In genomic region chr7:31036917-31037316, GRCm38 (mm10) we compare ENCODE assay signal across 18 mouse cellular contexts. TPM values are rescaled to one million over a fixed set of nuclear protein-coding genes. Genes with fewer than 3 reads are reported as not detected.
DNase-seq lines count a peak whose midpoint lies in the region; ATAC-seq and TF ChIP-seq lines count a peak whose summit lies in the region.
"Had no signal": no experiment of that assay in that cellular context is flagged by ENCODE, and none has a peak within 500 bp of the region (broad histone marks: within the 10 kb centered on the region; RNA-seq: fewer than 3 reads in every experiment).

No protein-coding gene starts in this region.

- 57% methylated on average over 7 of the region's 7 CpGs for WGBS in liver, postnatal 0 days (ENCODE audit: insufficient replicate concordance)
- 57% methylated on average over 7 of the region's 7 CpGs for WGBS in liver, embryonic 12.5 days (ENCODE audit: insufficient replicate concordance)

- no peak overlapping the region for H3K4me2 ChIP-seq in liver, postnatal 0 days (ENCODE audit: low read depth, low read length)
- H3K4me2 ChIP-seq in liver, embryonic 12.5 days: no peak overlapping the region
- H3K4me2 ChIP-seq: forebrain, embryonic 12.5 days; kidney, embryonic 15.5 days; limb, embryonic 15.5 days; neural tube, embryonic 13.5 days had no signal

- H3K9me3 ChIP-seq in liver, postnatal 0 days (ENCODE audit: low read length): no peaks in the 10 kb centered on the region
- no peaks in the 10 kb centered on the region for H3K9me3 ChIP-seq in liver, embryonic 12.5 days (replicated peaks)
- H3K9me3 ChIP-seq: forebrain, embryonic 12.5 days; kidney, embryonic 15.5 days; limb, embryonic 15.5 days; neural tube, embryonic 13.5 days had no signal

- no peaks in the 10 kb centered on the region for H3K36me3 ChIP-seq in liver, postnatal 0 days (replicated peaks; ENCODE audit: insufficient read depth, low read length)
- no peaks in the 10 kb centered on the region for H3K36me3 ChIP-seq in liver, embryonic 12.5 days
- H3K36me3 ChIP-seq: forebrain, embryonic 12.5 days; kidney, embryonic 15.5 days; limb, embryonic 15.5 days; neural tube, embryonic 13.5 days had no signal

- no peaks in the 10 kb centered on the region for H3K27me3 ChIP-seq in liver, postnatal 0 days (ENCODE audit: insufficient read depth, low read length)
- peaks cover 25% of the 10 kb centered on the region for H3K27me3 ChIP-seq in liver, embryonic 12.5 days (replicated peaks)

- no peak for TF ChIP-seq EP300 in liver, postnatal 0 days (IDR thresholded peaks at IDR 0.05; ENCODE audit: low read depth)

- peaks cover 13% of the 10 kb centered on the region for H3K4me1 ChIP-seq in liver, postnatal 0 days (ENCODE audit: insufficient read depth)
- peaks cover 31% of the 10 kb centered on the region for H3K4me1 ChIP-seq in liver, embryonic 12.5 days
- H3K4me1 ChIP-seq: forebrain, embryonic 12.5 days had no signal

- no peak overlapping the region for H3K4me3 ChIP-seq in liver, postnatal 0 days (ENCODE audit: low read depth, low read length)
- H3K4me3 ChIP-seq in liver, embryonic 12.5 days: no peak overlapping the region
- H3K4me3 ChIP-seq: forebrain, embryonic 12.5 days; heart, adult 2 months; kidney, embryonic 15.5 days; limb, embryonic 15.5 days; neural tube, embryonic 13.5 days had no signal

- H3K27ac ChIP-seq in liver, postnatal 0 days (ENCODE audit: low read depth): no peak overlapping the region
- H3K27ac ChIP-seq in liver, embryonic 12.5 days: no peak overlapping the region
- H3K27ac ChIP-seq: forebrain, embryonic 12.5 days; heart, adult 2 months; kidney, embryonic 15.5 days; limb, embryonic 15.5 days; neural tube, embryonic 13.5 days had no signal

- ATAC-seq in liver, postnatal 0 days: peak; percentile 32; the same call in 1 of the 2 replicates
- ATAC-seq in liver, embryonic 12.5 days: no peak
- ATAC-seq in CD4-positive, CD25-positive, alpha-beta regulatory T cell, adult 4 months: peak; percentile 5
- ATAC-seq in activated CD4-positive, CD25-positive, alpha-beta regulatory T cell, adult 4 months: peak; percentile 5
- ATAC-seq: midbrain, embryonic 16.5 days had no signal

- no peak for DNase-seq in liver, postnatal 0 days
- peak; percentile 63 for DNase-seq in naive thymus-derived CD4-positive, alpha-beta T cell, adult 2 months (ENCODE audit: low read depth)
- DNase-seq in cerebellum, adult 9-10 months: no peak
- DNase-seq in heart, adult 9 months (ENCODE audit: low spot score in 2 of 2): no peak
- DNase-seq in spleen, postnatal 10 days (ENCODE audit: low spot score in 2 of 2): no peak
- DNase-seq: adrenal gland, postnatal 14 days; B cell, adult 2 months; heart, adult 2 months; lung, postnatal 10 days; retina, postnatal 1 day had no signal

- H3K9ac ChIP-seq in liver, postnatal 0 days (replicated peaks): no peak overlapping the region
- H3K9ac ChIP-seq in liver, embryonic 12.5 days: no peak overlapping the region
- H3K9ac ChIP-seq: forebrain, embryonic 12.5 days; kidney, embryonic 15.5 days; limb, embryonic 15.5 days; neural tube, embryonic 13.5 days had no signal

- TF ChIP-seq CTCF in liver, postnatal 0 days (IDR thresholded peaks at IDR 0.05; ENCODE audit: low read depth): no peak

RNA-seq across cellular contexts. Expression of gene Fxyd5, which starts 5.4 kb away (rescaled TPM):
- 25.8 and 29.4 TPM in 2 replicates for polyA plus RNA-seq in liver, postnatal 0 days (2015; fragmentation: Nextera tagmentation; extraction: Ambion mirVana)
- polyA plus RNA-seq in liver, embryonic 12.5 days (2016; fragmentation: Nextera tagmentation; extraction: Ambion mirVana): 19.0 and 22.3 TPM in 2 replicates
- polyA plus RNA-seq in CD4-positive, CD25-positive, alpha-beta regulatory T cell, adult 4 months (2017; shearing (Covaris generic)): 1,000 to 10,000 TPM; 1,918 to 1,991 TPM
- polyA plus RNA-seq in activated CD4-positive, CD25-positive, alpha-beta regulatory T cell, adult 4 months (2017; shearing (Covaris generic)): 1,000 to 10,000 TPM; 2,132 to 2,220 TPM

RNA-seq across cellular contexts. Expression of gene Fxyd7, which starts 14.3 kb away (rescaled TPM):
- 0.16 TPM in 1 of 2 replicates, not detected in the other for polyA plus RNA-seq in liver, postnatal 0 days (2015; fragmentation: Nextera tagmentation; extraction: Ambion mirVana)
- polyA plus RNA-seq in liver, embryonic 12.5 days (2016; fragmentation: Nextera tagmentation; extraction: Ambion mirVana): 0.45 and 0.55 TPM in 2 replicates
- polyA plus RNA-seq in CD4-positive, CD25-positive, alpha-beta regulatory T cell, adult 4 months (2017; shearing (Covaris generic)): not detected
- polyA plus RNA-seq in activated CD4-positive, CD25-positive, alpha-beta regulatory T cell, adult 4 months (2017; shearing (Covaris generic)): not detected

RNA-seq across cellular contexts. Expression of gene Fxyd1, which starts 20.1 kb away (rescaled TPM):
- 300 and 302 TPM in 2 replicates for polyA plus RNA-seq in liver, postnatal 0 days (2015; fragmentation: Nextera tagmentation; extraction: Ambion mirVana)
- polyA plus RNA-seq in liver, embryonic 12.5 days (2016; fragmentation: Nextera tagmentation; extraction: Ambion mirVana): 28.2 and 28.3 TPM in 2 replicates
- not detected for polyA plus RNA-seq in CD4-positive, CD25-positive, alpha-beta regulatory T cell, adult 4 months (2017; shearing (Covaris generic))
- polyA plus RNA-seq in activated CD4-positive, CD25-positive, alpha-beta regulatory T cell, adult 4 months (2017; shearing (Covaris generic)): not detected

RNA-seq across cellular contexts. Expression of gene Lgi4, which starts 22.2 kb away (rescaled TPM):
- 0.11 TPM in 1 of 2 replicates, not detected in the other for polyA plus RNA-seq in liver, postnatal 0 days (2015; fragmentation: Nextera tagmentation; extraction: Ambion mirVana)
- polyA plus RNA-seq in liver, embryonic 12.5 days (2016; fragmentation: Nextera tagmentation; extraction: Ambion mirVana): 0.06 and 0.19 TPM in 2 replicates
- not detected for polyA plus RNA-seq in CD4-positive, CD25-positive, alpha-beta regulatory T cell, adult 4 months (2017; shearing (Covaris generic))
- under 1 TPM in 1 of 2 experiments, not detected in 1; 0.19 TPM for polyA plus RNA-seq in activated CD4-positive, CD25-positive, alpha-beta regulatory T cell, adult 4 months (2017; shearing (Covaris generic))

RNA-seq across cellular contexts. Expression of gene Fxyd3, which starts 39.6 kb away (rescaled TPM):
- 3.4 TPM in 2 replicates for polyA plus RNA-seq in liver, postnatal 0 days (2015; fragmentation: Nextera tagmentation; extraction: Ambion mirVana)
- polyA plus RNA-seq in liver, embryonic 12.5 days (2016; fragmentation: Nextera tagmentation; extraction: Ambion mirVana): 0.67 and 0.86 TPM in 2 replicates
- polyA plus RNA-seq in CD4-positive, CD25-positive, alpha-beta regulatory T cell, adult 4 months (2017; shearing (Covaris generic)): under 1 TPM in 1 of 2 experiments, not detected in 1; 0.27 TPM
- not detected for polyA plus RNA-seq in activated CD4-positive, CD25-positive, alpha-beta regulatory T cell, adult 4 months (2017; shearing (Covaris generic))
- polyA plus RNA-seq: midbrain, embryonic 16.5 days had no signal

Comparison
In these comparisons a context has a peak if more than half of its experiments do, and no peak if none do; other contexts are left out.
1. RNA of gene Fxyd5, which starts 5.4 kb away (polyA plus RNA-seq): 2,132 to 2,220 TPM in activated CD4-positive, CD25-positive, alpha-beta regulatory T cell, adult 4 months and 1,918 to 1,991 TPM in CD4-positive, CD25-positive, alpha-beta regulatory T cell, adult 4 months; 25.8 to 29.4 TPM in liver, postnatal 0 days and 19.0 to 22.3 TPM in liver, embryonic 12.5 days; every median in the first group is over 10 times any median in the second.
2. RNA of gene Fxyd1, which starts 20.1 kb away (polyA plus RNA-seq): 300 to 302 TPM in liver, postnatal 0 days and 28.2 to 28.3 TPM in liver, embryonic 12.5 days; not detected in CD4-positive, CD25-positive, alpha-beta regulatory T cell, adult 4 months and not detected in activated CD4-positive, CD25-positive, alpha-beta regulatory T cell, adult 4 months; every median in the first group is over 10 times any median in the second.